Mouse (Mus musculus): ENCODE measurements around the gene Arhgap10. TPM values are rescaled to one million over a fixed set of nuclear protein-coding genes. Genes with fewer than 3 reads are reported as not detected.
A peak's percentile ranks its signal among the peaks of the same experiment; 100 is the strongest.

The Arhgap10 gene
- total and polyA plus RNA-seq, 3 experiments, result 2.7 to 5.9 (median 4.8) TPM

GRCm38 (mm10) chr8:77552491-77552890 is 34.7 kb upstream of the Arhgap10 start:
- H3K36me3 ChIP-seq (replicated peaks in 1 of 2; ENCODE audit: control insufficient read depth in 1 of 2, insufficient read depth in 1 of 2, low read length in 1 of 2), result peaks cover 43 to 62% of the 10 kb centered on the region in 2 experiments
- H3K9ac ChIP-seq (ENCODE audit: insufficient read depth, low read depth), result no peak overlapping the region
- in situ Hi-C loops (cut with MboI; ENCODE audit: low pct_ligation_motif_present, low pct_unique_long_range_greater_than_20kb, low sequenced_read_pairs), result no loop called here
- TF ChIP-seq POLR2A (IDR thresholded peaks at IDR 0.05; ENCODE audit: low read depth, low read length), result no peak
- TF ChIP-seq KAT2A (IDR thresholded peaks at IDR 0.05; ENCODE audit: insufficient replicate concordance, low read length), result no peak
- no peak for TF ChIP-seq NRF1 (IDR thresholded peaks at IDR 0.05; ENCODE audit: low read depth, low read length)
- no peak for TF ChIP-seq RCOR1 (conservative IDR thresholded peaks at IDR 0.05; ENCODE audit: low read depth, low read length)
- no peak for TF ChIP-seq MXI1 (IDR thresholded peaks at IDR 0.05; ENCODE audit: low read depth, low read length)
- TF ChIP-seq IRF4 (IDR thresholded peaks at IDR 0.05; ENCODE audit: low read depth, low read length), result no peak
- TF ChIP-seq EP300 (IDR thresholded peaks at IDR 0.05; ENCODE audit: low read length), result no peak
- no peak for TF ChIP-seq HCFC1 (IDR thresholded peaks at IDR 0.05; ENCODE audit: low read depth, low read length)
- no peak for TF ChIP-seq USF1 (IDR thresholded peaks at IDR 0.05; ENCODE audit: low read depth, low read length)
- no peak for TF ChIP-seq RAD21 (IDR thresholded peaks at IDR 0.05; ENCODE audit: low read depth, low read length)
- no peak for TF ChIP-seq UBTF (IDR thresholded peaks at IDR 0.05; ENCODE audit: low read depth, low read length)
- TF ChIP-seq ZMIZ1 (IDR thresholded peaks at IDR 0.05; ENCODE audit: low read depth, low read length), result no peak
- TF ChIP-seq SIN3A (IDR thresholded peaks at IDR 0.05; ENCODE audit: low read length), result no peak
- no peak for TF ChIP-seq POLR2AphosphoS2 (IDR thresholded peaks at IDR 0.05; ENCODE audit: low read depth, low read length)
- no peak for TF ChIP-seq PAX5 (IDR thresholded peaks at IDR 0.05; ENCODE audit: low read length)
- no peak for TF ChIP-seq GABPA (IDR thresholded peaks at IDR 0.05; ENCODE audit: insufficient replicate concordance, low read depth, low read length)
- TF ChIP-seq TBP (conservative IDR thresholded peaks at IDR 0.05; ENCODE audit: low read depth, low read length), result no peak
- no peak for TF ChIP-seq E2F4 (IDR thresholded peaks at IDR 0.05; ENCODE audit: insufficient replicate concordance, low read depth, low read length)
- peaks cover 4% of the 10 kb centered on the region for H3K9me3 ChIP-seq (replicated peaks; ENCODE audit: low read length)
- DNase-seq (ENCODE audit: extremely low read depth), result no peak
- peaks cover 13% of the 10 kb centered on the region for H3K79me2 ChIP-seq (replicated peaks; ENCODE audit: control insufficient read depth, extremely low read depth, insufficient read depth, poor library complexity, severe bottlenecking)
- dilution Hi-C loops (cut with MboI; ENCODE audit: extremely low pct_ligation_motif_present, extremely low pct_unique_long_range_greater_than_20kb, low sequenced_read_pairs), result no loop called here
- no peak overlapping the region for H3K27ac ChIP-seq (ENCODE audit: insufficient read depth, low read depth)
- no peaks in the 10 kb centered on the region for H3K27me3 ChIP-seq (replicated peaks)
- H3K4me1 ChIP-seq (ENCODE audit: control insufficient read depth in 1 of 2, insufficient read depth in 2 of 2), result peaks cover 5 to 9% of the 10 kb centered on the region in 2 experiments; a peak in 2 of 4 replicates
- H3K4me3 ChIP-seq (replicated peaks in 1 of 3; ENCODE audit: low read depth in 2 of 3, low read length in 2 of 3, poor library complexity in 1 of 3), result no peak overlapping the region
- H3K4me2 ChIP-seq (ENCODE audit: insufficient read depth, low read depth, poor library complexity, severe bottlenecking), result no peak overlapping the region

GRCm38 (mm10) chr8:77549881-77550580 is 32.3 kb upstream of the Arhgap10 start:
- H3K36me3 ChIP-seq (replicated peaks in 1 of 2; ENCODE audit: control insufficient read depth in 1 of 2, insufficient read depth in 1 of 2, low read length in 1 of 2), result peaks cover 23 to 37% of the 10 kb centered on the region in 2 experiments
- H3K4me2 ChIP-seq (ENCODE audit: insufficient read depth, low read depth, poor library complexity, severe bottlenecking), result peak overlapping the region; percentile 75
- in situ Hi-C loops (cut with MboI; ENCODE audit: low pct_ligation_motif_present, low pct_unique_long_range_greater_than_20kb, low sequenced_read_pairs), result loop anchor here (10.0 kb wide), 1 partner anchor 135 kb away; no protein-coding TSS in a partner anchor
- peak; percentile 63 for DNase-seq (ENCODE audit: extremely low read depth)
- dilution Hi-C loops (cut with MboI; ENCODE audit: extremely low pct_ligation_motif_present, extremely low pct_unique_long_range_greater_than_20kb, low sequenced_read_pairs), result no loop called here
- H3K9me3 ChIP-seq (replicated peaks; ENCODE audit: low read length), result peaks cover 4% of the 10 kb centered on the region
- H3K79me2 ChIP-seq (replicated peaks; ENCODE audit: control insufficient read depth, extremely low read depth, insufficient read depth, poor library complexity, severe bottlenecking), result peaks cover 13% of the 10 kb centered on the region
- TF ChIP-seq UBTF (IDR thresholded peaks at IDR 0.05; ENCODE audit: low read depth, low read length), result no peak
- TF ChIP-seq JUND (conservative IDR thresholded peaks at IDR 0.05; ENCODE audit: low read depth, low read length), result no peak; the same call in 1 of the 2 replicates
- TF ChIP-seq NELFE (IDR thresholded peaks at IDR 0.05; ENCODE audit: low read depth, low read length), result no peak
- no peak for TF ChIP-seq USF1 (IDR thresholded peaks at IDR 0.05; ENCODE audit: low read depth, low read length)
- TF ChIP-seq ELF1 (IDR thresholded peaks at IDR 0.05; ENCODE audit: low read depth, low read length), result peak; percentile 62; the same call in 1 of the 2 replicates
- TF ChIP-seq ZKSCAN1 (IDR thresholded peaks at IDR 0.05; ENCODE audit: borderline replicate concordance, low read depth, low read length), result no peak
- no peak for TF ChIP-seq RCOR1 (conservative IDR thresholded peaks at IDR 0.05; ENCODE audit: low read depth, low read length)
- no peak; the same call in 1 of the 2 replicates for TF ChIP-seq MAX (IDR thresholded peaks at IDR 0.05; ENCODE audit: low read length)
- peak; percentile 47 for TF ChIP-seq RAD21 (IDR thresholded peaks at IDR 0.05; ENCODE audit: low read depth, low read length)
- TF ChIP-seq TCF12 (IDR thresholded peaks at IDR 0.05; ENCODE audit: low read depth, low read length), result no peak
- peak; percentile 65; the same call in 1 of the 2 replicates for TF ChIP-seq MXI1 (IDR thresholded peaks at IDR 0.05; ENCODE audit: low read depth, low read length)
- peak; percentile 28 to 74; a peak in 3 of 4 replicates for TF ChIP-seq CTCF (conservative IDR thresholded peaks at IDR 0.05 in 1 of 2, IDR thresholded peaks at IDR 0.05 in 1 of 2; ENCODE audit: low read depth in 2 of 2, low read length in 2 of 2)
- TF ChIP-seq SIN3A (IDR thresholded peaks at IDR 0.05; ENCODE audit: low read length), result peak; percentile 81
- TF ChIP-seq KAT2A (IDR thresholded peaks at IDR 0.05; ENCODE audit: insufficient replicate concordance, low read length), result no peak
- TF ChIP-seq POLR2AphosphoS2 (IDR thresholded peaks at IDR 0.05; ENCODE audit: low read depth, low read length), result no peak
- TF ChIP-seq SMC3 (IDR thresholded peaks at IDR 0.05; ENCODE audit: low read depth, low read length), result peak; percentile 37
- no peak for TF ChIP-seq MAFK (IDR thresholded peaks at IDR 0.05; ENCODE audit: insufficient replicate concordance, low read length)
- TF ChIP-seq BHLHE40 (IDR thresholded peaks at IDR 0.05; ENCODE audit: low read depth, low read length), result 0 out of 2 replicates have a peak, but pooled peaks have one; percentile 13
- TF ChIP-seq EP300 (IDR thresholded peaks at IDR 0.05; ENCODE audit: low read length), result no peak
- no peak for TF ChIP-seq CHD2 (IDR thresholded peaks at IDR 0.05; ENCODE audit: low read length)
- no peak for TF ChIP-seq GABPA (IDR thresholded peaks at IDR 0.05; ENCODE audit: insufficient replicate concordance, low read depth, low read length)
- peak overlapping the region; percentile 90 for H3K9ac ChIP-seq (ENCODE audit: insufficient read depth, low read depth)
- no peaks in the 10 kb centered on the region for H3K27me3 ChIP-seq (replicated peaks)
- no peak overlapping the region for H3K27ac ChIP-seq (ENCODE audit: insufficient read depth, low read depth)
- H3K4me1 ChIP-seq (ENCODE audit: control insufficient read depth in 1 of 2, insufficient read depth in 2 of 2), result peaks cover 5 to 9% of the 10 kb centered on the region in 2 experiments; a peak in 2 of 4 replicates
- peak overlapping the region; percentile 93 to 97 (median 95) for H3K4me3 ChIP-seq (replicated peaks in 1 of 3; ENCODE audit: low read depth in 2 of 3, low read length in 2 of 3, poor library complexity in 1 of 3)

Measured in CH12.LX (cell line).